Mouse (Mus musculus) G1E (cell line): ENCODE results near the gene Anapc13.

Experiments used
- CTCF ChIP-seq: IDR thresholded peaks from 2 replicates; pipeline ENCODE4 v1.5.1; 2012; ENCODE audit warnings: low read depth, low read length, inconsistent platforms, mixed read lengths
- GATA1 ChIP-seq: IDR thresholded peaks from 2 replicates; pipeline ENCODE4 v1.6.1; 2012; ENCODE audit warnings: borderline replicate concordance, low read length, inconsistent platforms, mixed read lengths
- GATA2 ChIP-seq: IDR thresholded peaks from 2 replicates; pipeline ENCODE4 v1.6.1; 2012; ENCODE audit warnings: low read depth, low read length, inconsistent platforms, borderline replicate concordance
- POLR2AphosphoS5 ChIP-seq: IDR thresholded peaks from 2 replicates; pipeline ENCODE4 v1.6.1; 2012; ENCODE audit warnings: low read depth, low read length, inconsistent platforms; ENCODE audit not compliant: insufficient replicate concordance
- TAL1 ChIP-seq: conservative IDR thresholded peaks from 2 replicates; pipeline ENCODE4 v1.6.1; 2012; ENCODE audit warnings: low read depth, low read length, inconsistent platforms, mixed read lengths

GRCm38 (mm10) chr9:102650637-102651036 lies 24.5 kb downstream of the Anapc13 start:
- no peak for TF ChIP-seq CTCF
- no peak for TF ChIP-seq TAL1
- TF ChIP-seq GATA1: no peak
- no peak for TF ChIP-seq POLR2AphosphoS5
- no peak for TF ChIP-seq GATA2
